33 mouse cellular contexts compared by ENCODE assay signal in genomic region chr4:141713598-141714142, GRCm38 (mm10). TPM values are rescaled to one million over a fixed set of nuclear protein-coding genes. Genes with fewer than 3 reads are reported as not detected.
DNase-seq lines count a peak whose midpoint lies in the region; ATAC-seq and TF ChIP-seq lines count a peak whose summit lies in the region.
"Had no signal": no experiment of that assay in that cellular context is flagged by ENCODE, and none has a peak within 500 bp of the region (broad histone marks: within the 10 kb centered on the region; RNA-seq: fewer than 3 reads in every experiment).

No protein-coding gene starts in this region.

- no peak for TF ChIP-seq CTCF in bone marrow macrophage, adult 2 months (IDR thresholded peaks at IDR 0.05; ENCODE audit: low read depth, low read length)

- H3K27me3 ChIP-seq in limb, embryonic 12.5 days, result no peaks in the 10 kb centered on the region
- no peaks in the 10 kb centered on the region for H3K27me3 ChIP-seq in limb, embryonic 10.5 days (ENCODE audit: low read depth, poor library complexity, severe bottlenecking)
- H3K27me3 ChIP-seq: forebrain, embryonic 12.5 days; hindbrain, embryonic 13.5 days; liver, embryonic 12.5 days; megakaryocyte, embryonic 14.5 days; midbrain, embryonic 13.5 days; neural tube, embryonic 13.5 days had no signal

- peaks cover 64% of the 10 kb centered on the region for H3K36me3 ChIP-seq in limb, embryonic 12.5 days
- peaks cover 75% of the 10 kb centered on the region for H3K36me3 ChIP-seq in limb, embryonic 10.5 days
- H3K36me3 ChIP-seq in macrophage (ENCODE audit: inconsistent target), result peaks cover 43% of the 10 kb centered on the region; the same call in 1 of the 2 replicates

- peaks cover 100% of the 10 kb centered on the region for H3K79me2 ChIP-seq in macrophage (ENCODE audit: inconsistent target)

- H3K4me3 ChIP-seq in limb, embryonic 12.5 days (replicated peaks), result no peak overlapping the region
- H3K4me3 ChIP-seq in limb, embryonic 10.5 days, result no peak overlapping the region
- H3K4me3 ChIP-seq in bone marrow macrophage, adult 2 months (ENCODE audit: insufficient read depth, low read length), result no peak overlapping the region
- no peak overlapping the region for H3K4me3 ChIP-seq in macrophage (ENCODE audit: inconsistent target)
- H3K4me3 ChIP-seq: erythroblast, embryonic 14.5 days; forebrain, embryonic 12.5 days; heart, embryonic 10.5 days; hindbrain, embryonic 13.5 days; liver, embryonic 12.5 days; megakaryocyte, embryonic 14.5 days; midbrain, embryonic 13.5 days; neural tube, embryonic 13.5 days had no signal

- WGBS in limb, embryonic 12.5 days, result 43% methylated on average over 5 of the region's 5 CpGs
- 67% methylated on average over 5 of the region's 5 CpGs for WGBS in limb, embryonic 10.5 days
- WGBS in macrophage (ENCODE audit: missing documents), result 16% methylated on average over 5 of the region's 5 CpGs

- peaks cover 30% of the 10 kb centered on the region for H3K4me1 ChIP-seq in limb, embryonic 12.5 days (replicated peaks)
- H3K4me1 ChIP-seq in limb, embryonic 10.5 days, result peaks cover 28% of the 10 kb centered on the region
- peaks cover 59% of the 10 kb centered on the region for H3K4me1 ChIP-seq in bone marrow macrophage, adult 2 months (ENCODE audit: control insufficient read depth, insufficient read depth, low read length)
- H3K4me1 ChIP-seq: forebrain, embryonic 12.5 days had no signal

- no peak for TF ChIP-seq POLR2A in bone marrow macrophage, adult 2 months (IDR thresholded peaks at IDR 0.05; ENCODE audit: borderline replicate concordance, low read depth, low read length)

- peak overlapping the region; percentile 36; the same call in 1 of the 2 replicates for H3K27ac ChIP-seq in limb, embryonic 12.5 days
- H3K27ac ChIP-seq in limb, embryonic 10.5 days, result no peak overlapping the region
- H3K27ac ChIP-seq in bone marrow macrophage, adult 2 months (ENCODE audit: insufficient read depth, low read depth, low read length), result peak overlapping the region; percentile 13; the same call in 1 of the 2 replicates
- H3K27ac ChIP-seq in macrophage, result peak overlapping the region; percentile 27
- H3K27ac ChIP-seq: forebrain, embryonic 12.5 days; hindbrain, embryonic 13.5 days; liver, embryonic 12.5 days; midbrain, embryonic 13.5 days; neural tube, embryonic 13.5 days had no signal

- no peak overlapping the region for H3K9ac ChIP-seq in limb, embryonic 12.5 days (replicated peaks)
- H3K9ac ChIP-seq: forebrain, embryonic 12.5 days; forebrain, postnatal 0 days; hindbrain, embryonic 13.5 days; liver, embryonic 12.5 days; midbrain, embryonic 13.5 days; neural tube, embryonic 13.5 days had no signal

- H3K4me2 ChIP-seq in limb, embryonic 12.5 days, result no peak overlapping the region
- H3K4me2 ChIP-seq: forebrain, embryonic 12.5 days; hindbrain, embryonic 13.5 days; liver, embryonic 12.5 days; midbrain, embryonic 13.5 days; neural tube, embryonic 13.5 days had no signal

- ATAC-seq in limb, embryonic 12.5 days (ENCODE audit: insufficient number of reproducible peaks, insufficient read depth, low FRiP score, low TSS enrichment, low read depth), result no peak
- ATAC-seq in activated CD4-positive, CD25-positive, alpha-beta regulatory T cell, adult 4 months, result no peak
- ATAC-seq: forebrain, postnatal 0 days; intestine, postnatal 0 days; liver, embryonic 12.5 days; midbrain, embryonic 13.5 days had no signal

- no peaks in the 10 kb centered on the region for H3K9me3 ChIP-seq in limb, embryonic 12.5 days
- no peaks in the 10 kb centered on the region for H3K9me3 ChIP-seq in limb, embryonic 10.5 days (replicated peaks)
- H3K9me3 ChIP-seq: forebrain, embryonic 12.5 days; heart, embryonic 10.5 days; hindbrain, embryonic 13.5 days; liver, embryonic 12.5 days; megakaryocyte, embryonic 14.5 days; midbrain, embryonic 13.5 days; neural tube, embryonic 13.5 days had no signal

- no peak for DNase-seq in limb, embryonic 10.5 days (ENCODE audit: low spot score)
- peak; percentile 24 to 28 for DNase-seq in B cell, adult 2 months
- DNase-seq in layer of hippocampus, adult 9-10 months (ENCODE audit: low spot score), result no peak
- DNase-seq in left cerebral cortex, adult 8-10 months (ENCODE audit: low spot score in 2 of 2), result no peak
- DNase-seq: adrenal gland, adult 2 months; adrenal gland, postnatal 36 days; cerebellum, adult 9-10 months; forebrain, postnatal 0 days; gastrocnemius, postnatal 14 days; heart, adult 11 months; heart, postnatal 36 days; kidney, postnatal 14 days; lung, adult 2 months; lung, postnatal 10 days; thymus, adult 2 months; thymus, postnatal 36 days had no signal

RNA-seq across cellular contexts. Expression of gene Ddi2, which starts 9.5 kb away (rescaled TPM):
- 31.1 and 32.2 TPM in 2 replicates for polyA plus RNA-seq in limb, embryonic 12.5 days (2016; fragmentation: Nextera tagmentation; extraction: Ambion mirVana)
- polyA plus RNA-seq in limb, embryonic 10.5 days (2016; fragmentation: Nextera tagmentation; extraction: Ambion mirVana), result 33.2 and 33.8 TPM in 2 replicates
- polyA plus RNA-seq in bone marrow macrophage, adult 2 months (2012; ENCODE audit: insufficient read depth, insufficient read length, missing spikeins), result 69.5 and 74.4 TPM in 2 replicates
- 100 to 1,000 TPM in 3 of 26 experiments, 10 to 100 TPM in 22, 1 to 10 TPM in 1; 9.4 to 105 (median 37.6) TPM for total RNA-seq in macrophage (2018; cell fraction: chromatin; rRNA removed)
- 10 to 100 TPM; 17.7 to 56.8 (median 37.1) TPM for total RNA-seq in macrophage (2018; cell fraction: cytosol; rRNA removed)
- 10 to 100 TPM; 15.4 to 88.8 (median 34.8) TPM for total RNA-seq in macrophage (2018; cell fraction: nucleus; rRNA removed)
- polyA plus RNA-seq in macrophage (2018), result 32.2 to 37.7 TPM (median 33.4 TPM) in 3 replicates
- 10 to 100 TPM; 14.1 to 15.6 TPM for polyA plus RNA-seq in activated CD4-positive, CD25-positive, alpha-beta regulatory T cell, adult 4 months (2017; shearing (Covaris generic))
- 10 to 100 TPM; 40.6 to 44.3 (median 42.9) TPM for total RNA-seq in left cerebral cortex, adult 8-10 months (2022)

RNA-seq across cellular contexts. Expression of gene Rsc1a1, which starts 28.3 kb away (rescaled TPM):
- polyA plus RNA-seq in limb, embryonic 12.5 days (2016; fragmentation: Nextera tagmentation; extraction: Ambion mirVana), result 1.8 TPM in 1 of 2 replicates, not detected in the other
- polyA plus RNA-seq in limb, embryonic 10.5 days (2016; fragmentation: Nextera tagmentation; extraction: Ambion mirVana), result 1.3 and 3.0 TPM in 2 replicates
- 5.6 TPM in 1 of 2 replicates, not detected in the other for polyA plus RNA-seq in bone marrow macrophage, adult 2 months (2012; ENCODE audit: insufficient read depth, insufficient read length, missing spikeins)
- 10 to 100 TPM in 19 of 26 experiments, 1 to 10 TPM in 7; 2.2 to 51.7 (median 19.7) TPM for total RNA-seq in macrophage (2018; cell fraction: chromatin; rRNA removed)
- 10 to 100 TPM in 1 of 26 experiments, 1 to 10 TPM in 24, under 1 TPM in 1; 0.75 to 11.8 (median 5.1) TPM for total RNA-seq in macrophage (2018; cell fraction: cytosol; rRNA removed)
- total RNA-seq in macrophage (2018; cell fraction: nucleus; rRNA removed), result 10 to 100 TPM in 16 of 26 experiments, 1 to 10 TPM in 9, under 1 TPM in 1; 0.99 to 31.2 (median 14.4) TPM
- 4.2 to 8.9 TPM in 2 of 3 replicates, not detected in the other for polyA plus RNA-seq in macrophage (2018)
- not detected for polyA plus RNA-seq in activated CD4-positive, CD25-positive, alpha-beta regulatory T cell, adult 4 months (2017; shearing (Covaris generic))
- 1 to 10 TPM in 3 of 4 experiments, not detected in 1; 2.3 to 2.6 (median 2.3) TPM for total RNA-seq in left cerebral cortex, adult 8-10 months (2022)
- total RNA-seq: adrenal gland, adult 2 months; left cerebral cortex, adult 18-20 months had no signal
- polyA plus RNA-seq: heart, embryonic 16.5 days; intestine, postnatal 0 days; kidney, embryonic 14.5 days; midbrain, embryonic 13.5 days; neural tube, embryonic 13.5 days had no signal

RNA-seq across cellular contexts. Expression of gene Agmat, which starts 32.8 kb away (rescaled TPM):
- not detected in 2 replicates for polyA plus RNA-seq in limb, embryonic 12.5 days (2016; fragmentation: Nextera tagmentation; extraction: Ambion mirVana)
- not detected in 2 replicates for polyA plus RNA-seq in limb, embryonic 10.5 days (2016; fragmentation: Nextera tagmentation; extraction: Ambion mirVana)
- polyA plus RNA-seq in bone marrow macrophage, adult 2 months (2012; ENCODE audit: insufficient read depth, insufficient read length, missing spikeins), result not detected in 2 replicates
- total RNA-seq in macrophage (2018; cell fraction: chromatin; rRNA removed), result not detected
- total RNA-seq in macrophage (2018; cell fraction: cytosol; rRNA removed), result not detected
- not detected for total RNA-seq in macrophage (2018; cell fraction: nucleus; rRNA removed)
- polyA plus RNA-seq in macrophage (2018), result not detected in 3 replicates
- polyA plus RNA-seq in activated CD4-positive, CD25-positive, alpha-beta regulatory T cell, adult 4 months (2017; shearing (Covaris generic)), result not detected
- 1 to 10 TPM; 1.2 to 3.1 (median 1.8) TPM for total RNA-seq in left cerebral cortex, adult 8-10 months (2022)
- total RNA-seq: forebrain, postnatal 0 days; layer of hippocampus, postnatal 10 days had no signal
- polyA plus RNA-seq: forebrain, embryonic 12.5 days; forebrain, postnatal 0 days; hindbrain, embryonic 13.5 days; midbrain, embryonic 13.5 days; neural tube, embryonic 13.5 days had no signal

RNA-seq across cellular contexts. Expression of gene Plekhm2, which starts 49.0 kb away (rescaled TPM):
- 7.4 and 8.3 TPM in 2 replicates for polyA plus RNA-seq in limb, embryonic 12.5 days (2016; fragmentation: Nextera tagmentation; extraction: Ambion mirVana)
- 5.0 and 5.6 TPM in 2 replicates for polyA plus RNA-seq in limb, embryonic 10.5 days (2016; fragmentation: Nextera tagmentation; extraction: Ambion mirVana)
- polyA plus RNA-seq in bone marrow macrophage, adult 2 months (2012; ENCODE audit: insufficient read depth, insufficient read length, missing spikeins), result 56.0 and 62.1 TPM in 2 replicates
- total RNA-seq in macrophage (2018; cell fraction: chromatin; rRNA removed), result 100 to 1,000 TPM; 143 to 432 (median 230) TPM
- 10 to 100 TPM; 31.1 to 84.7 (median 52.3) TPM for total RNA-seq in macrophage (2018; cell fraction: cytosol; rRNA removed)
- total RNA-seq in macrophage (2018; cell fraction: nucleus; rRNA removed), result 100 to 1,000 TPM in 23 of 26 experiments, 10 to 100 TPM in 3; 82.0 to 320 (median 157) TPM
- 44.8 to 76.0 TPM (median 74.2 TPM) in 3 replicates for polyA plus RNA-seq in macrophage (2018)
- polyA plus RNA-seq in activated CD4-positive, CD25-positive, alpha-beta regulatory T cell, adult 4 months (2017; shearing (Covaris generic)), result 1 to 10 TPM; 3.3 to 3.4 TPM
- 100 to 1,000 TPM; 103 to 120 (median 107) TPM for total RNA-seq in left cerebral cortex, adult 8-10 months (2022)

Comparison
In these comparisons a context has a peak if more than half of its experiments do, and no peak if none do; other contexts are left out.
1. DNase-seq: peak in B cell, adult 2 months (2 of 2); none in limb, embryonic 10.5 days (single experiment), layer of hippocampus, adult 9-10 months (single experiment) and left cerebral cortex, adult 8-10 months (0 of 2).